8 mouse cellular contexts compared by ENCODE assay signal in the genomic region with DNA sequence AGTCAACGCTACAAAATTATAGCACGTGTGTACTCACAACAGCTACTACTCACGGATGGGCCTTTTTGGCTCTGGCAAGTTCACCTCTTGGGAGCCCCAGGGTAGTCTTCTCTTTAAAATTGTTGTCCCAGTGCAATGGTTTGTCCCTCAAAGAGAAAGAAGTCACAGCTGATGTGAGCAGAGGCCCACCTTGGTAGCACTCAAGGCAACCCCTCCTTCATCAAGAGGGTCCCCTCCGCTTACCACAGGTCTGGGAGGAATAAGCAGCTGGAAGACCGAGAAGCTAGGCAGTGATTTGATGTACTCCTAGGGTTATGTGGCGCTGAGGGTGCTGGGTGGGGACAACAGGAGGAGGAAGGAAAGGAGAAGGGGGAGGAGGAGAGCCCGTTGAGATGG. TPM values are rescaled to one million over a fixed set of nuclear protein-coding genes. Genes with fewer than 3 reads are reported as not detected.
A peak's percentile ranks its signal among the peaks of the same experiment; 100 is the strongest.
DNase-seq lines count a peak whose midpoint lies in the region; ATAC-seq and TF ChIP-seq lines count a peak whose summit lies in the region.

No protein-coding gene starts in this region.

- TF ChIP-seq POLR2A in cortical plate, adult 2 months (IDR thresholded peaks at IDR 0.05; ENCODE audit: extremely low read depth, insufficient read depth, low read length): no peak

- no peak overlapping the region for H3K27ac ChIP-seq in heart, embryonic 15.5 days
- H3K27ac ChIP-seq in cortical plate, adult 2 months (ENCODE audit: insufficient read depth, low read length): no peak overlapping the region
- H3K27ac ChIP-seq in hindbrain, embryonic 15.5 days (replicated peaks): no peak overlapping the region
- no peak overlapping the region for H3K27ac ChIP-seq in midbrain, embryonic 12.5 days (replicated peaks)

- peak overlapping the region; percentile 100 for H3K4me2 ChIP-seq in heart, embryonic 15.5 days
- H3K4me2 ChIP-seq in hindbrain, embryonic 15.5 days: peak overlapping the region; percentile 79
- H3K4me2 ChIP-seq in midbrain, embryonic 12.5 days (replicated peaks): peak overlapping the region; percentile 87

- peaks cover 45% of the 10 kb centered on the region for H3K27me3 ChIP-seq in heart, embryonic 15.5 days
- H3K27me3 ChIP-seq in hindbrain, embryonic 15.5 days: peaks cover 7% of the 10 kb centered on the region; the same call in 1 of the 2 replicates
- peaks cover 67% of the 10 kb centered on the region for H3K27me3 ChIP-seq in midbrain, embryonic 12.5 days

- 37% methylated on average over 7 of the region's 7 CpGs for WGBS in heart, embryonic 15.5 days
- WGBS in hindbrain, embryonic 15.5 days: 28% methylated on average over 7 of the region's 7 CpGs
- 35% methylated on average over 7 of the region's 7 CpGs for WGBS in midbrain, embryonic 12.5 days

- ATAC-seq in heart, embryonic 15.5 days (replicated peaks; ENCODE audit: insufficient number of reproducible peaks, insufficient read depth, low FRiP score, low read depth): no peak
- ATAC-seq in hindbrain, embryonic 15.5 days (ENCODE audit: low FRiP score, low read depth): no peak
- ATAC-seq in midbrain, embryonic 12.5 days (ENCODE audit: low FRiP score, low read depth): no peak

- no peaks in the 10 kb centered on the region for H3K36me3 ChIP-seq in heart, embryonic 15.5 days
- H3K36me3 ChIP-seq in hindbrain, embryonic 15.5 days: no peaks in the 10 kb centered on the region
- H3K36me3 ChIP-seq in midbrain, embryonic 12.5 days: no peaks in the 10 kb centered on the region

- peaks cover 28% of the 10 kb centered on the region for H3K4me1 ChIP-seq in heart, embryonic 15.5 days (replicated peaks)
- H3K4me1 ChIP-seq in cortical plate, adult 2 months (ENCODE audit: control insufficient read depth, insufficient read depth, low read length): no peaks in the 10 kb centered on the region; the same call in 1 of the 2 replicates
- H3K4me1 ChIP-seq in hindbrain, embryonic 15.5 days (replicated peaks): peaks cover 34% of the 10 kb centered on the region
- H3K4me1 ChIP-seq in midbrain, embryonic 12.5 days: peaks cover 35% of the 10 kb centered on the region

- no peak overlapping the region for H3K9ac ChIP-seq in heart, embryonic 15.5 days
- no peak overlapping the region for H3K9ac ChIP-seq in hindbrain, embryonic 15.5 days
- H3K9ac ChIP-seq in midbrain, embryonic 12.5 days (replicated peaks): peak overlapping the region; percentile 67

- no peak for DNase-seq in heart, adult 9 months (ENCODE audit: low spot score in 2 of 2)
- no peak for DNase-seq in cerebellum, adult 11-12 months
- no peak for DNase-seq in frontal cortex, postnatal 25 days (ENCODE audit: low spot score in 2 of 2)
- DNase-seq in gastrocnemius, adult 8-10 months (ENCODE audit: low spot score in 2 of 2): no peak

- H3K9me3 ChIP-seq in heart, embryonic 15.5 days (replicated peaks): no peaks in the 10 kb centered on the region
- no peaks in the 10 kb centered on the region for H3K9me3 ChIP-seq in hindbrain, embryonic 15.5 days
- H3K9me3 ChIP-seq in midbrain, embryonic 12.5 days: no peaks in the 10 kb centered on the region

- H3K4me3 ChIP-seq in heart, embryonic 15.5 days: peak overlapping the region; percentile 58
- peak overlapping the region; percentile 45 for H3K4me3 ChIP-seq in cortical plate, adult 2 months (ENCODE audit: insufficient read depth, low read length)
- peak overlapping the region; percentile 43 for H3K4me3 ChIP-seq in hindbrain, embryonic 15.5 days
- H3K4me3 ChIP-seq in midbrain, embryonic 12.5 days: peak overlapping the region; percentile 48; the same call in 1 of the 2 replicates

- no peak for TF ChIP-seq CTCF in cortical plate, adult 2 months (IDR thresholded peaks at IDR 0.05; ENCODE audit: extremely low read depth, insufficient read depth, low read length)

RNA-seq across cellular contexts. Expression of a gene that starts 2.8 kb away (rescaled TPM):
- 2.1 and 2.6 TPM in 2 replicates for polyA plus RNA-seq in heart, embryonic 15.5 days (2015; fragmentation: Nextera tagmentation; extraction: Ambion mirVana)
- 13.5 and 17.5 TPM in 2 replicates for polyA plus RNA-seq in cortical plate, adult 2 months (2012; rRNA removed)
- polyA plus RNA-seq in hindbrain, embryonic 15.5 days (2015; fragmentation: Nextera tagmentation; extraction: Ambion mirVana): 1.3 and 1.8 TPM in 2 replicates
- 2.4 and 2.6 TPM in 2 replicates for polyA plus RNA-seq in midbrain, embryonic 12.5 days (2016; fragmentation: Nextera tagmentation; extraction: Ambion mirVana)
- 10 to 100 TPM in 2 of 4 experiments, 1 to 10 TPM in 1, under 1 TPM in 1; 0.80 to 25.5 (median 10.2) TPM for total RNA-seq in gastrocnemius, adult 8-10 months (2022)

RNA-seq across cellular contexts. Expression of a gene that starts 7.0 kb away (rescaled TPM):
- 75.8 and 77.2 TPM in 2 replicates for polyA plus RNA-seq in heart, embryonic 15.5 days (2015; fragmentation: Nextera tagmentation; extraction: Ambion mirVana)
- polyA plus RNA-seq in cortical plate, adult 2 months (2012; rRNA removed): 47.1 TPM in 2 replicates
- 99.8 and 110 TPM in 2 replicates for polyA plus RNA-seq in hindbrain, embryonic 15.5 days (2015; fragmentation: Nextera tagmentation; extraction: Ambion mirVana)
- polyA plus RNA-seq in midbrain, embryonic 12.5 days (2016; fragmentation: Nextera tagmentation; extraction: Ambion mirVana): 103 and 110 TPM in 2 replicates
- total RNA-seq in gastrocnemius, adult 8-10 months (2022): 10 to 100 TPM in 3 of 4 experiments, 1 to 10 TPM in 1; 9.7 to 14.5 (median 13.3) TPM

RNA-seq across cellular contexts. Expression of a gene that starts 29.5 kb away (rescaled TPM):
- 17.2 and 22.4 TPM in 2 replicates for polyA plus RNA-seq in heart, embryonic 15.5 days (2015; fragmentation: Nextera tagmentation; extraction: Ambion mirVana)
- 44.1 and 45.8 TPM in 2 replicates for polyA plus RNA-seq in cortical plate, adult 2 months (2012; rRNA removed)
- polyA plus RNA-seq in hindbrain, embryonic 15.5 days (2015; fragmentation: Nextera tagmentation; extraction: Ambion mirVana): 43.3 and 44.5 TPM in 2 replicates
- 40.3 and 41.0 TPM in 2 replicates for polyA plus RNA-seq in midbrain, embryonic 12.5 days (2016; fragmentation: Nextera tagmentation; extraction: Ambion mirVana)
- 1 to 10 TPM; 6.3 to 7.9 (median 7.2) TPM for total RNA-seq in gastrocnemius, adult 8-10 months (2022)

RNA-seq across cellular contexts. Expression of a gene that starts 34.1 kb away (rescaled TPM):
- 14.1 and 20.1 TPM in 2 replicates for polyA plus RNA-seq in heart, embryonic 15.5 days (2015; fragmentation: Nextera tagmentation; extraction: Ambion mirVana)
- polyA plus RNA-seq in cortical plate, adult 2 months (2012; rRNA removed): 2.3 and 2.7 TPM in 2 replicates
- polyA plus RNA-seq in hindbrain, embryonic 15.5 days (2015; fragmentation: Nextera tagmentation; extraction: Ambion mirVana): 1.9 and 2.4 TPM in 2 replicates
- polyA plus RNA-seq in midbrain, embryonic 12.5 days (2016; fragmentation: Nextera tagmentation; extraction: Ambion mirVana): 19.8 and 24.9 TPM in 2 replicates
- 1 to 10 TPM in 1 of 4 experiments, under 1 TPM in 3; 0.65 to 2.0 (median 0.78) TPM for total RNA-seq in gastrocnemius, adult 8-10 months (2022)
